ENCODE assay signal across 12 mouse cellular contexts in genomic region chr16:87578881-87579280, GRCm38 (mm10). TPM values are rescaled to one million over a fixed set of nuclear protein-coding genes. Genes with fewer than 3 reads are reported as not detected.
DNase-seq lines count a peak whose midpoint lies in the region; TF ChIP-seq lines count a peak whose summit lies in the region.
"Had no signal": no experiment of that assay in that cellular context is flagged by ENCODE, and none has a peak within 500 bp of the region (broad histone marks: within the 10 kb centered on the region; RNA-seq: fewer than 3 reads in every experiment).

No protein-coding gene starts in this region.

- in situ Hi-C loops in CH12.LX (cut with MboI; ENCODE audit: low pct_ligation_motif_present, low pct_unique_long_range_greater_than_20kb, low sequenced_read_pairs) = loop anchor here (5.0 kb wide), 1 partner anchor 57 kb away; no protein-coding TSS in a partner anchor

- H3K36me3 ChIP-seq in CH12.LX (replicated peaks in 1 of 2; ENCODE audit: control insufficient read depth in 1 of 2, insufficient read depth in 1 of 2, low read length in 1 of 2) = no peaks in the 10 kb centered on the region
- no peaks in the 10 kb centered on the region for H3K36me3 ChIP-seq in MEL (ENCODE audit: control insufficient read depth in 1 of 2, insufficient read depth in 2 of 2, low read length in 2 of 2)
- H3K36me3 ChIP-seq: hindbrain, embryonic 13.5 days; limb, embryonic 15.5 days had no signal

- no peaks in the 10 kb centered on the region for H3K27me3 ChIP-seq in CH12.LX (replicated peaks)
- H3K27me3 ChIP-seq in MEL (ENCODE audit: control insufficient read depth in 1 of 2, insufficient read depth in 2 of 2, low read length in 2 of 2) = peaks cover 0 to under 1% of the 10 kb centered on the region in 2 experiments; a peak in 2 of 4 replicates
- H3K27me3 ChIP-seq: hindbrain, embryonic 13.5 days; limb, embryonic 15.5 days had no signal

- H3K9me3 ChIP-seq in CH12.LX (replicated peaks; ENCODE audit: low read length) (no peaks in the 10 kb centered on the region), MEL (replicated peaks; ENCODE audit: insufficient read depth, low read length) (no peaks in the 10 kb centered on the region)
- H3K9me3 ChIP-seq: hindbrain, embryonic 13.5 days; limb, embryonic 15.5 days had no signal

- no peak overlapping the region for H3K4me2 ChIP-seq in CH12.LX (ENCODE audit: insufficient read depth, low read depth, poor library complexity, severe bottlenecking)
- H3K4me2 ChIP-seq: hindbrain, embryonic 13.5 days; limb, embryonic 15.5 days; midbrain, embryonic 11.5 days had no signal

- dilution Hi-C loops in CH12.LX (cut with MboI; ENCODE audit: extremely low pct_ligation_motif_present, extremely low pct_unique_long_range_greater_than_20kb, low sequenced_read_pairs) = no loop called here

- intact Hi-C loops in left cerebral cortex, postnatal 14 days (cut with DNase I) = no loop called here

- no peaks in the 10 kb centered on the region; a peak in 1 of 4 replicates for H3K4me1 ChIP-seq in CH12.LX (ENCODE audit: control insufficient read depth in 1 of 2, insufficient read depth in 2 of 2)
- no peaks in the 10 kb centered on the region for H3K4me1 ChIP-seq in MEL (ENCODE audit: control insufficient read depth in 1 of 2, insufficient read depth in 2 of 2, low read length in 2 of 2)
- H3K4me1 ChIP-seq: hindbrain, embryonic 13.5 days had no signal

- TF ChIP-seq CTCF in layer of hippocampus, adult 2 months (conservative IDR thresholded peaks at IDR 0.05) = peak; percentile 58
- TF ChIP-seq CTCF in CH12.LX (conservative IDR thresholded peaks at IDR 0.05 in 1 of 2, IDR thresholded peaks at IDR 0.05 in 1 of 2; ENCODE audit: low read depth in 2 of 2, low read length in 2 of 2) = peak; percentile 24 to 62; a peak in 2 of 4 replicates
- peak in 2 of 3 experiments; percentile 23 to 40; a peak in 3 of 6 replicates for TF ChIP-seq CTCF in MEL (IDR thresholded peaks at IDR 0.05 in 2 of 3, conservative IDR thresholded peaks at IDR 0.05 in 1 of 3; ENCODE audit: control insufficient read depth in 1 of 3, insufficient read depth in 1 of 3, low read depth in 2 of 3, low read length in 3 of 3, poor library complexity in 1 of 3, severe bottlenecking in 1 of 3)

- H3K79me2 ChIP-seq in CH12.LX (replicated peaks; ENCODE audit: control insufficient read depth, extremely low read depth, insufficient read depth, poor library complexity, severe bottlenecking) = no peaks in the 10 kb centered on the region
- H3K79me2 ChIP-seq in MEL (ENCODE audit: control insufficient read depth, insufficient read depth, low read length, poor library complexity) = no peaks in the 10 kb centered on the region

- TF ChIP-seq EP300 in CH12.LX (IDR thresholded peaks at IDR 0.05; ENCODE audit: low read length) (no peak), MEL (IDR thresholded peaks at IDR 0.05; ENCODE audit: low read depth in 1 of 2, low read length in 2 of 2) (no peak)

- H3K4me3 ChIP-seq in layer of hippocampus, adult 2 months = no peak overlapping the region
- H3K4me3 ChIP-seq in CH12.LX (replicated peaks in 1 of 3; ENCODE audit: low read depth in 2 of 3, low read length in 2 of 3, poor library complexity in 1 of 3) = no peak overlapping the region
- H3K4me3 ChIP-seq in MEL (ENCODE audit: control insufficient read depth in 1 of 2, insufficient read depth in 1 of 2, low read depth in 2 of 2, low read length in 2 of 2) = no peak overlapping the region
- H3K4me3 ChIP-seq: hindbrain, embryonic 13.5 days; limb, embryonic 15.5 days had no signal

- H3K27ac ChIP-seq in layer of hippocampus, adult 2 months = no peak overlapping the region
- H3K27ac ChIP-seq in CH12.LX (ENCODE audit: insufficient read depth, low read depth) (no peak overlapping the region), MEL (ENCODE audit: control insufficient read depth, low read depth, low read length) (no peak overlapping the region)
- H3K27ac ChIP-seq: hindbrain, embryonic 13.5 days; limb, embryonic 15.5 days had no signal

- H3K9ac ChIP-seq in CH12.LX (ENCODE audit: insufficient read depth, low read depth) (no peak overlapping the region), MEL (ENCODE audit: control insufficient read depth, low read depth, low read length, poor library complexity, severe bottlenecking) (no peak overlapping the region)
- H3K9ac ChIP-seq: hindbrain, embryonic 13.5 days; limb, embryonic 15.5 days had no signal

- peak; percentile 22 for TF ChIP-seq RAD21 in CH12.LX (IDR thresholded peaks at IDR 0.05; ENCODE audit: low read depth, low read length)
- TF ChIP-seq RAD21 in MEL (IDR thresholded peaks at IDR 0.05; ENCODE audit: low read depth, low read length) = no peak

- no peak for TF ChIP-seq POLR2A in CH12.LX (IDR thresholded peaks at IDR 0.05; ENCODE audit: low read depth, low read length)
- TF ChIP-seq POLR2A in MEL (IDR thresholded peaks at IDR 0.05; ENCODE audit: control insufficient read depth in 1 of 2, insufficient read depth in 1 of 2, low read depth in 1 of 2, low read length in 2 of 2, poor library complexity in 1 of 2) = no peak

- no peak for DNase-seq in layer of hippocampus, adult 2 months (ENCODE audit: low spot score in 2 of 2)
- DNase-seq in layer of hippocampus, adult 18-20 months (ENCODE audit: low spot score in 2 of 2) = no peak
- peak; percentile 24 for DNase-seq in CH12.LX (ENCODE audit: extremely low read depth)
- no peak for DNase-seq in MEL (ENCODE audit: low read depth, low spot score)
- DNase-seq in cerebellum, postnatal 10 days = peak; percentile 56 to 74
- no peak for DNase-seq in embryo, embryonic 10 days (ENCODE audit: low spot score)
- no peak for DNase-seq in left cerebral cortex, postnatal 14 days (ENCODE audit: low spot score in 2 of 2)
- DNase-seq: right cerebral cortex, postnatal 25 days had no signal

TF ChIP-seq in CH12.LX, 34 proteins besides CTCF, POLR2A, EP300 and RAD21:
- TF ChIP-seq SMC3 (IDR thresholded peaks at IDR 0.05; ENCODE audit: low read depth, low read length) (peak; percentile 76), GABPA (IDR thresholded peaks at IDR 0.05; ENCODE audit: insufficient replicate concordance, low read depth, low read length) (no peak)

TF ChIP-seq in MEL, 35 proteins besides CTCF, POLR2A, EP300 and RAD21:
- TF ChIP-seq SMC3 (IDR thresholded peaks at IDR 0.05; ENCODE audit: low read depth, low read length) = peak; percentile 36
- no peak for TF ChIP-seq MAFK (IDR thresholded peaks at IDR 0.05; ENCODE audit: borderline replicate concordance, low read depth, low read length)
- no peak for TF ChIP-seq NELFE (IDR thresholded peaks at IDR 0.05; ENCODE audit: low read depth, low read length)

RNA-seq across cellular contexts. Expression of gene Map3k7cl, which starts 25.8 kb away (rescaled TPM):
- under 1 TPM in 1 of 2 experiments, not detected in 1; 0.49 TPM for total RNA-seq in layer of hippocampus, adult 2 months (2021)
- total RNA-seq in layer of hippocampus, adult 18-20 months (2021) = under 1 TPM in 1 of 2 experiments, not detected in 1; 0.32 TPM
- total RNA-seq in CH12.LX (2012; rRNA removed) = 0.08 TPM in 2 replicates
- total RNA-seq in CH12.LX (2014; rRNA removed) = not detected in 2 replicates
- not detected in 2 replicates for polyA plus RNA-seq in CH12.LX (2012; ENCODE audit: insufficient read length, low read depth)
- total RNA-seq in MEL (2012; rRNA removed) = not detected in 2 replicates
- polyA plus RNA-seq in MEL (2012; ENCODE audit: insufficient read depth in 1 of 2, insufficient read length in 2 of 2, low read depth in 1 of 2, low replicate concordance in 2 of 2, missing spikeins in 1 of 2) = not detected
- under 1 TPM; 0.66 to 0.77 TPM for total RNA-seq in left cerebral cortex, postnatal 14 days (2021)
- polyA plus RNA-seq: midbrain, embryonic 11.5 days; neural tube, embryonic 14.5 days had no signal

Comparison
In these comparisons a context has a peak if more than half of its experiments do, and no peak if none do; other contexts are left out.
1. DNase-seq: peak in CH12.LX (single experiment) and cerebellum, postnatal 10 days (2 of 2); none in layer of hippocampus, adult 2 months (0 of 2), layer of hippocampus, adult 18-20 months (0 of 2), MEL (single experiment), embryo, embryonic 10 days (single experiment) and left cerebral cortex, postnatal 14 days (0 of 2).
2. Peak in every context shown above with its lines, with median percentiles within 50 percentile points of each other: CTCF ChIP-seq.